Mouse (Mus musculus) megakaryocyte, embryonic 14.5 days (primary cell): ENCODE measurements around the gene Pdzd11.

Experiments used
- FLI1 ChIP-seq: IDR thresholded peaks from 2 replicates; pipeline ENCODE4 v1.6.1; 2012; ENCODE audit warnings: low read length, inconsistent platforms, mixed read lengths
- GATA1 ChIP-seq: IDR thresholded peaks from 3 replicates; pipeline ENCODE4 v1.6.1; 2012; ENCODE audit warnings: mixed read lengths, low read length, inconsistent platforms, borderline replicate concordance

- TF ChIP-seq GATA1 (no peak), FLI1 (no peak)
Observed at GRCm38 (mm10) chrX:100629076-100629475, 2.7 kb upstream of the Pdzd11 start.
